28 mouse cellular contexts compared by ENCODE assay signal in the genomic region with DNA sequence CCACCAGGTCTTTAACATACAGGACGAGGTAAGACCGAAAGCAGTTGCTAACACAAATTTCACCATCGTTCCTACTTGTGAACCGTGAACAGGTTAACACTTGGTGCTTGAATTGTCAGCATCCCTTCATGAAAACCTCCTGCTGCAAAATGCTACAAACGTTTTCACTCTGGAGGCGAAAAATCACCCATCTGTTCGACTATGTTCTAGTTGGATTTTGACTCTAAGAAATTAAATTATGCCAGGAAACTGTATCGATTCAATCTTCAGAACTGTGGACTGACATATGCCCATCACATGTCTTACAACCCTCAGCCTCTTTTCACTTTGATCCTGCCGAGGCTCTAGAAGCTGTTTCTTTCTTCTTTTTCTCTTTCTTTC. TPM values are rescaled to one million over a fixed set of nuclear protein-coding genes. Genes with fewer than 3 reads are reported as not detected.
DNase-seq lines count a peak whose midpoint lies in the region; ATAC-seq and TF ChIP-seq lines count a peak whose summit lies in the region.
"Had no signal": no experiment of that assay in that cellular context is flagged by ENCODE, and none has a peak within 500 bp of the region (broad histone marks: within the 10 kb centered on the region; RNA-seq: fewer than 3 reads in every experiment).

No protein-coding gene starts in this region.

- peak overlapping the region; percentile 85 for H3K27ac ChIP-seq in layer of hippocampus, adult 2 months
- H3K27ac ChIP-seq in forebrain, embryonic 16.5 days (ENCODE audit: low read length), result peak overlapping the region; percentile 82
- H3K27ac ChIP-seq in stomach, embryonic 16.5 days (ENCODE audit: low read length), result peak overlapping the region; percentile 84
- H3K27ac ChIP-seq: embryonic facial prominence, embryonic 15.5 days; heart, adult 2 months; heart, embryonic 13.5 days; hindbrain, embryonic 14.5 days; limb, embryonic 15.5 days; liver, embryonic 13.5 days; macrophage; midbrain, embryonic 13.5 days had no signal

- ATAC-seq in forebrain, embryonic 16.5 days, result no peak
- no peak for ATAC-seq in stomach, embryonic 16.5 days (ENCODE audit: insufficient read depth, low FRiP score)
- ATAC-seq: midbrain, embryonic 13.5 days had no signal

- no peak overlapping the region for H3K9ac ChIP-seq in forebrain, embryonic 16.5 days (replicated peaks; ENCODE audit: low read depth, low read length)
- no peak overlapping the region for H3K9ac ChIP-seq in stomach, embryonic 16.5 days (ENCODE audit: low read length)
- H3K9ac ChIP-seq: embryonic facial prominence, embryonic 15.5 days; heart, embryonic 13.5 days; hindbrain, embryonic 14.5 days; limb, embryonic 15.5 days; liver, embryonic 13.5 days; midbrain, embryonic 13.5 days had no signal

- peak; percentile 5 for DNase-seq in cerebellum, adult 9-11 months
- no peak for DNase-seq in cerebellum, adult 11 months
- DNase-seq in layer of hippocampus, adult 2 months (ENCODE audit: low spot score in 2 of 2), result peak; percentile 34 to 63
- no peak for DNase-seq in layer of hippocampus, adult 8-10 months (ENCODE audit: low spot score in 2 of 2)
- no peak for DNase-seq in lung, adult 2 months
- no peak for DNase-seq in thymus, postnatal 4 days
- DNase-seq: adrenal gland, adult 8-10 months; cerebellum, postnatal 14 days; gastrocnemius, postnatal 36 days; heart, adult 2 months; heart, postnatal 10 days; kidney, adult 9 months; kidney, postnatal 10 days; liver, embryonic 13.5 days; lung, postnatal 10 days; right cerebral cortex, postnatal 14 days; spleen, adult 18-20 months had no signal

- no peak for TF ChIP-seq CTCF in layer of hippocampus, adult 2 months (conservative IDR thresholded peaks at IDR 0.05)
- TF ChIP-seq CTCF in lung, adult 2 months (IDR thresholded peaks at IDR 0.05; ENCODE audit: insufficient read depth, low read length), result no peak

- peaks cover 7% of the 10 kb centered on the region; the same call in 1 of the 2 replicates for H3K4me1 ChIP-seq in forebrain, embryonic 16.5 days (replicated peaks; ENCODE audit: control insufficient read depth, insufficient read depth, low read length)
- H3K4me1 ChIP-seq in stomach, embryonic 16.5 days (ENCODE audit: control insufficient read depth, insufficient read depth, low read length), result peaks cover 18% of the 10 kb centered on the region
- H3K4me1 ChIP-seq in lung, adult 2 months (ENCODE audit: control insufficient read depth, insufficient read depth, low read length), result peaks cover 9% of the 10 kb centered on the region; the same call in 1 of the 2 replicates
- H3K4me1 ChIP-seq: midbrain, embryonic 13.5 days had no signal

- H3K9me3 ChIP-seq in forebrain, embryonic 16.5 days (ENCODE audit: control insufficient read depth, low read length), result no peaks in the 10 kb centered on the region
- no peaks in the 10 kb centered on the region for H3K9me3 ChIP-seq in stomach, embryonic 16.5 days (replicated peaks; ENCODE audit: control insufficient read depth, low read length)
- H3K9me3 ChIP-seq: embryonic facial prominence, embryonic 10.5 days; embryonic facial prominence, embryonic 15.5 days; G1E; heart, embryonic 13.5 days; limb, embryonic 10.5 days; limb, embryonic 15.5 days; liver, embryonic 13.5 days; midbrain, embryonic 13.5 days had no signal

- no peaks in the 10 kb centered on the region for H3K27me3 ChIP-seq in forebrain, embryonic 16.5 days (replicated peaks; ENCODE audit: control insufficient read depth, insufficient read depth, low read length)
- no peaks in the 10 kb centered on the region for H3K27me3 ChIP-seq in stomach, embryonic 16.5 days (ENCODE audit: control insufficient read depth, insufficient read depth, low read length)
- H3K27me3 ChIP-seq: embryonic facial prominence, embryonic 15.5 days; heart, embryonic 13.5 days; limb, embryonic 15.5 days; liver, embryonic 13.5 days; midbrain, embryonic 13.5 days had no signal

- 63% methylated on average over 9 of the region's 9 CpGs for WGBS in forebrain, embryonic 16.5 days
- WGBS in stomach, embryonic 16.5 days, result 73% methylated on average over 9 of the region's 9 CpGs
- 84% methylated on average over 9 of the region's 9 CpGs for WGBS in lung, adult 2 months

- no peak overlapping the region for H3K4me2 ChIP-seq in forebrain, embryonic 16.5 days (ENCODE audit: low read length)
- H3K4me2 ChIP-seq in stomach, embryonic 16.5 days (ENCODE audit: low read depth, low read length), result no peak overlapping the region
- H3K4me2 ChIP-seq: embryonic facial prominence, embryonic 15.5 days; heart, embryonic 13.5 days; hindbrain, embryonic 14.5 days; limb, embryonic 15.5 days; liver, embryonic 13.5 days; midbrain, embryonic 13.5 days had no signal

- no peak for TF ChIP-seq POLR2A in lung, adult 2 months (IDR thresholded peaks at IDR 0.05; ENCODE audit: borderline replicate concordance, extremely low read depth, low read depth, low read length)

- no peak overlapping the region for H3K4me3 ChIP-seq in layer of hippocampus, adult 2 months
- no peak overlapping the region for H3K4me3 ChIP-seq in forebrain, embryonic 16.5 days (replicated peaks; ENCODE audit: low read length)
- no peak overlapping the region for H3K4me3 ChIP-seq in stomach, embryonic 16.5 days (replicated peaks; ENCODE audit: low read length)
- no peak overlapping the region for H3K4me3 ChIP-seq in lung, adult 2 months (replicated peaks; ENCODE audit: extremely low read depth, low read depth, low read length)
- H3K4me3 ChIP-seq: embryonic facial prominence, embryonic 10.5 days; embryonic facial prominence, embryonic 15.5 days; heart, adult 2 months; heart, embryonic 13.5 days; limb, embryonic 10.5 days; limb, embryonic 15.5 days; liver, embryonic 13.5 days; midbrain, embryonic 13.5 days had no signal

- H3K36me3 ChIP-seq in forebrain, embryonic 16.5 days (ENCODE audit: control insufficient read depth, insufficient read depth), result no peaks in the 10 kb centered on the region
- no peaks in the 10 kb centered on the region for H3K36me3 ChIP-seq in stomach, embryonic 16.5 days (ENCODE audit: control insufficient read depth, insufficient read depth, low read length)
- H3K36me3 ChIP-seq: embryonic facial prominence, embryonic 10.5 days; embryonic facial prominence, embryonic 15.5 days; heart, embryonic 13.5 days; limb, embryonic 10.5 days; limb, embryonic 15.5 days; liver, embryonic 13.5 days; midbrain, embryonic 13.5 days had no signal

RNA-seq across cellular contexts. Expression of a gene that starts 21.9 kb away (rescaled TPM):
- 10 to 100 TPM; 60.0 to 62.3 TPM for total RNA-seq in layer of hippocampus, adult 2 months (2021)
- total RNA-seq in layer of hippocampus, adult 8-10 months (2022), result 10 to 100 TPM; 62.5 to 68.6 (median 64.4) TPM
- 7.0 and 7.4 TPM in 2 replicates for polyA plus RNA-seq in forebrain, embryonic 16.5 days (2015; fragmentation: Nextera tagmentation; extraction: Ambion mirVana)
- polyA plus RNA-seq in stomach, embryonic 16.5 days (2015; fragmentation: Nextera tagmentation; extraction: Ambion mirVana), result 10.2 and 10.5 TPM in 2 replicates
- 36.9 and 49.0 TPM in 2 replicates for polyA plus RNA-seq in lung, adult 2 months (2012; rRNA removed)

Comparison
In these comparisons a context has a peak if more than half of its experiments do, and no peak if none do; other contexts are left out.
1. DNase-seq: peak in cerebellum, adult 9-11 months (single experiment) and layer of hippocampus, adult 2 months (2 of 2); none in cerebellum, adult 11 months (single experiment), layer of hippocampus, adult 8-10 months (0 of 2), lung, adult 2 months (single experiment) and thymus, postnatal 4 days (single experiment).
2. Peak in every context shown above with its lines, with median percentiles within 50 percentile points of each other: H3K27ac ChIP-seq.